Mouse (Mus musculus) CD4-positive, CD25-positive, alpha-beta regulatory T cell (primary cell): ENCODE data around the gene Gle1. TPM values are rescaled to one million over a fixed set of nuclear protein-coding genes. Genes with fewer than 3 reads are reported as not detected.

Experiments used
- polyA plus RNA-seq: library from polyadenylated mRNA; unstranded; fragments of 100-300 nt; shearing (Covaris generic); gene quantifications from one replicate; pipeline ENCODE4 v1.2.1, GENCODE M21; 2017

Gle1 gene
- 68.0 TPM for polyA plus RNA-seq

DNA sequence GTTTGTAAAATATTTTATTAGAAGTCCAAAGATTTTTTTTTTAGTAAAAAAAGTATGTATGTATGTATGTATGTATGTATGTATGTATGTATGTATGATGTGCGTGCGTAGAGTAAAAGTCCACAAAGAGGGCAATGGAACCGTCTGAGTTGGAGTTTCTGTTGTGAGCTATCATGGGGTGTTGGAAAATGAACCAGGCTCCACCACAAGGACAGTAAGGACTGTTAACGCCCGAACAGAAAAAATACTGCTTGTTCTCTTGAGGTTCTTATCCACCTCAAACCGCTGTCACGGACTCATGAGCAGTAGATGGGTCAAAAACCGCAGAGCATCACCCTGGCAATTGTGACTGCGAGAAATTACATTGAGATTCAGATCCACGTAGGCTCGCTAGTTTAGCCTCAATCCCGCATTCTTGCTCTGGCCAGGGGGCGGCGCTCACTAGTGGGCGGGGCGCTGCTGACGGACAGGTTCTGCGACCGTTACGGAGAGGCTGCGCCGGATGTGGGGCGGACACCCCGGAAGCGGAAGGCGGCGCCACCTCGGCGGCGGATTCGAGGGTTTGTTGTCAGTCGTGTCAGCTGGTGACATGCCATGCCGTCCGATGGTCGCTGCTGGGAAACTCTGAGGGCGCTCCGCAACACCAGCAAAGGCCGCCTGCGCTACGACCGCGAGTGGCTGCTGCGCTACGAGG lies at the start of gene Gle1:
TSS of gene Gle1 (plus strand) at position 521 of the 694 bp plus-strand sequence.

DNA sequence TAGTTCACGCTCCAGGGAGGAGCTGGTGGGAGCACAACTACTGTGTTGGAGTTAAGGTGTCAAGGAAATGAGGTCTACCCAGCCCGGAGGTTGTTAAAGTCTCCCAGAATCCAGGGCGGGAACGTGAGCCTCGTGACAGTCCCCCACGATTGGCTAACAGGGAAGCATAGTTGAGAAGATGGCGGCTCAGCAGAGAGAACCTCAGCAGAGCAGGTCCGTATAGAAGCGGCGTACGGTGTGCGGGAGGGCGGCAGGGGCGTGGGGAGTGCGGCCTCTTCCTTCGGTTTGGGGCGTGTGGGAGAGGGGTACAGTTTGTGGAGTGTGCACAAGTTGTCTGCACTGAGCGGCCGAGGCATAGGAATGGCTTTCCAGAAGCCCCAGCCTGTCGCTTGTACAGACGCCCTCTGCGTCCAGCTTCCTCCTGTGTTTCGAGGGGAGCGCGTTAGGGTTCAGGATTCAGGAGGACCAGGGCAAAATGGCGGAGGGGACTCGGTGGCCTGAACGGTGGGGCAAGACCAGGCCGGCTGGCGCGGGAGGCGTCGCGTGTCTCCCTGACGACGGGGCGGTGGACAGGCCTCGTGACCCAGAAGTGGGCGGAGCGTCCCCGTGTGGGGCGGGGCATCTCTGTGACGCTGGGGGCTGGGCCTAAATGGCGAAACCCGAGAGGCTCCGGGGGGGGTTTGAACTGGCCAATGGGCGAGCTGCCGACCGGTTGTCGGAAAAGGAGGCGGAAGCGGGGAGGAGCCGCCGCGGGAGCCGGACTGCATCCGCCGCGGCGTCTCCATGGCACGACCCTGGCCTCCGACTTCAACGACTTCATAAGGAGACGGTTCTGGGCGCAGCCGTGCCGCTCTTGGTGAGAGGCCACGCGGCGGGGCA lies 45.9 kb upstream of the Gle1 start, which contains the start of gene Odf2:
TSS of gene Odf2 (plus strand) at position 156 of the 879 bp plus-strand sequence.

DNA sequence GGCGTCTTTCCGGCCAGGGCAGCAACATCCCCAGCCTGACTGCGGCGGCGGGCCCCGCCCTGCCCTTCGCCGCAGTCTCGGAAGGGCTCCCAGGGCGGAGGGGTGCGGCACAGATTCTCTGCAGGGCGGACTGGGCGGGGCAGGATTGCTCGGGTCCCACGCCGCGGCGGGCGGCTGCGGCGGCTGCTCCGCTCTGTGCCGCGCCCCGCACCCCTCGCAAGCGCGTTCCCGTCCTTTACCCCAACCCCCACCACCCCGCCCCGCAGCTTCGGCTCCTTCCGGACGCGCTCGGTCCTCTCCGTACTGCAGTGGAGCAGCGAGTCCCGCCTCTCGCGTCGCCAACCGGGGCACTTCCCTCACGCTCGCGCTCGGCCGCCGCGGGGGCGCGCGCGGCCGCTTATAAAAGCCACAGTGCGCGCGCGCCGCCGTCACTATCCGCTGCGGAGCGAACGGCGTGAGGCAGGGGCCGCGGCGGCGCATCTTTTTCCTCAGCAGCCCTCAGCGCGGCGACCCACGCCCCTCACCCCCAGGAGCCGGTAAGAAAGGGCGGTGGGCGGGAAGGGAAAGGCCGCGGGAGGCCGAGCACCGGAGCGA lies 30.1 kb downstream of the Gle1 start, which contains the start of gene Sptan1:
TSS of gene Sptan1 (plus strand) at position 311 of the 594 bp plus-strand sequence.

Other genes starting within 250 kb of the Gle1 start
- gene Gm13420, start 183.7 kb upstream of the Gle1 start, polyA plus RNA-seq, result not detected
- gene Gm13547, start 176.1 kb upstream of the Gle1 start, polyA plus RNA-seq, result 0.97 TPM
- gene Coq4, start 147.9 kb upstream of the Gle1 start, polyA plus RNA-seq, result 8.9 TPM
- 35.4 TPM for gene Trub2, start 146.9 kb upstream of the Gle1 start, polyA plus RNA-seq
- gene Slc27a4, start 132.8 kb upstream of the Gle1 start, polyA plus RNA-seq, result 10.8 TPM
- 25.7 TPM for gene Urm1, start 115.4 kb upstream of the Gle1 start, polyA plus RNA-seq
- gene Cercam, start 66.3 kb upstream of the Gle1 start, polyA plus RNA-seq, result 0.98 TPM
- 75.3 TPM for gene Odf2, start 46.2 kb upstream of the Gle1 start, polyA plus RNA-seq
- 107 TPM for gene Sptan1, start 30.1 kb downstream of the Gle1 start, polyA plus RNA-seq
- 1.3 TPM for gene Wdr34, start 113.5 kb downstream of the Gle1 start, polyA plus RNA-seq
- gene Set, start 122.0 kb downstream of the Gle1 start, polyA plus RNA-seq, result 396 TPM
- gene Pkn3, start 142.3 kb downstream of the Gle1 start, polyA plus RNA-seq, result 0.49 TPM
- gene Zdhhc12, start 158.2 kb downstream of the Gle1 start, polyA plus RNA-seq, result 29.9 TPM
- 69.3 TPM for gene Zer1, start 189.2 kb downstream of the Gle1 start, polyA plus RNA-seq
- 6.8 TPM for gene Tbc1d13, start 198.3 kb downstream of the Gle1 start, polyA plus RNA-seq
- gene Endog, start 236.1 kb downstream of the Gle1 start, polyA plus RNA-seq, result 23.8 TPM
- 42.2 TPM for gene Spout1, start 243.0 kb downstream of the Gle1 start, polyA plus RNA-seq